Mouse (Mus musculus): ENCODE measurements at regions not wholly inside any gene's neighbourhood (a gene's known extent, or its start where the extent isn't known, plus 50 kb on each side); places are given as distances from the start of the nearest gene placed in this dataset.

DNA sequence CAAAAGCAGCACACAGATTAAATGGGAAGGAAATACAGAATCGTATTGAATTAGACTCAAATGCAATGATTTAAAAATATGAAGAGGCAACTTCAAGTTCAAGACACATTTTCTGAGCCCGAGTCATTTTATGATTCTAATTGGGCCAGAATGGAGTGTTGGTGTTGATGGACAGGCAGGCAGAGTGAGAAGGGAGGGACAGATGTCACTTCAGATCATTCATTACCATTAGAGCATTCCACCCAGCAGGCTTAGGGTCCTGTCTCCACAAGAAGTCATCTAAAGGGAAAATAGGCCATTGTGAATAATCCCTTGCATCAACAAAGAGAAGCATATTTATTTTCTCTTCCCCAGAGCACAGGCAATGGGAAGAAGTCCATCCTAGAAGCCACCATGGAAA, 365.6 kb downstream of the Tox3 start:
- no peak for TF ChIP-seq POLR2A (IDR thresholded peaks at IDR 0.05; ENCODE audit: borderline replicate concordance, extremely low read depth, insufficient read depth, insufficient read length, poor library complexity, severe bottlenecking)
- no peak for TF ChIP-seq CTCF (IDR thresholded peaks at IDR 0.05; ENCODE audit: borderline replicate concordance, extremely low read depth, insufficient read depth, insufficient read length)
